Mouse (Mus musculus) intestine, embryonic 16.5 days (tissue): ENCODE measurements at regions not wholly inside any gene's neighbourhood (a gene's known extent, or its start where the extent isn't known, plus 50 kb on each side); places are given as distances from the start of the nearest gene placed in this dataset.

Source experiments
- ATAC-seq: fragments of 200-750 bp; cut with Nextera tagmentation; 2 replicates; pipeline ENCODE4 v1.8.0; 2017; ENCODE audit warnings: moderate TSS enrichment, moderate library complexity
- H3K27ac ChIP-seq: fragments of 300-500 bp; sonication (generic); 2 replicates; pipeline ENCODE4 v1.5.1; 2014; ENCODE audit warnings: mild to moderate bottlenecking, low read length
- H3K27me3 ChIP-seq: fragments of 300-500 bp; sonication (generic); replicated peaks from 2 replicates; pipeline ENCODE4 v1.6.1; 2014; ENCODE audit warnings: low read length, control low read depth, mixed read lengths; ENCODE audit not compliant: control insufficient read depth, insufficient read depth
- H3K36me3 ChIP-seq: fragments of 300-500 bp; sonication (generic); 2 replicates; pipeline ENCODE4 v1.6.1; 2014; ENCODE audit warnings: low read length, control low read depth; ENCODE audit not compliant: control insufficient read depth, insufficient read depth
- H3K4me1 ChIP-seq: fragments of 300-500 bp; sonication (generic); 2 replicates; pipeline ENCODE4 v1.6.1; 2014; ENCODE audit warnings: low read length, control low read depth, mixed read lengths; ENCODE audit not compliant: control insufficient read depth, insufficient read depth
- H3K4me2 ChIP-seq: fragments of 300-500 bp; sonication (generic); 2 replicates; pipeline ENCODE4 v1.6.1; 2014; ENCODE audit warnings: low read depth, low read length, control low read depth
- H3K4me3 ChIP-seq: fragments of 300-500 bp; sonication (generic); 2 replicates; pipeline ENCODE4 v1.5.1; 2014; ENCODE audit warnings: mild to moderate bottlenecking, low read length
- H3K9ac ChIP-seq: fragments of 300-500 bp; sonication (generic); 2 replicates; pipeline ENCODE4 v1.6.1; 2014; ENCODE audit warnings: low read depth, low read length
- H3K9me3 ChIP-seq: fragments of 300-500 bp; sonication (generic); 2 replicates; pipeline ENCODE4 v1.6.1; 2016; ENCODE audit warnings: low read length, control low read depth; ENCODE audit not compliant: control insufficient read depth
- WGBS: fragments of 180-500 bp; shearing (Covaris S2); extraction: QIAGEN DNeasy Blood & Tissue Kit; methylation state at CpG from one replicate; pipeline ENCODE4 v1.1.7; 2014; 5-methylcytosine and 5-hydroxymethylcytosine counted together

DNA sequence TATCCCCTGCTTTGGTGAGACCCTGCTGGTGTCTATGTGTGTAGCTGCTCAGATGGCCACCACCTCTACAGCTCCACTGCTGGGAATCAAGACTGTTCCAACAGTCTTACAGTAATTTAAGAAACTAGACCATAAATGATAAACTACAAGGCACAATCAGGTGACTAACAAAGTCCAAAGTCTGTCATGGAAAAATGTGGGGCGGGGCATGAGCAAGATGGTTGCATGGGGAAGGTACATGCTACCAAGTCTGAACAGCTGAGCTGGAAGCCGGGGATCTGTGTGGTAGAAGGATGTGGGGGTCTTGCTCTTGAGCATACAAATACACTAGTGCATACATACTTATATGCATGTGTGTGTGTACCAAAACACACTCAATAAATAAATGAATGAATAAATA lies 278.8 kb upstream of the Sox2 start:
- 86% methylated on average over 2 of the region's 2 CpGs for WGBS
- peak; percentile 73 for ATAC-seq

DNA sequence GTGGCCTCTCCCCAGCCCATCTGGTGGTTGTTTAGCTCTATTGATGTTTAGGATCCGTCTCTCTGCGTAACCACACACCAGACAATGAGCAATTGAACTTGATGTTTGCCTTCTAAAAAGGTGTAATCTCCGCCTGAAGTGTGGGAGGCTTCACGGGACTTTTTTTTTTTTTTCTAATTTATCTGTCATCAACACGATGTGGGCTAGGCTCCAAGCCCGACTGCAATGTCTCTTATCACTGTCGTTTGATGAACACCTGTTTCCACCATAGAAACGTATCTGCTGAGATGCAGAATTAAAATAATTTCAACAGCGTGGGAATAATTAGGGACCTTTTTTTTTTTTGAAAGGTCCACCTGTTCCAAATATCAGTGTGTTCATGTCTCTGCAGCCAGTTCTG lies 257.0 kb upstream of the Dnajc19 start:
- Histone ChIP-seq H3K9me3 (no peaks in the 10 kb centered on the region), H3K36me3 (no peaks in the 10 kb centered on the region), H3K4me1 (no peaks in the 10 kb centered on the region), H3K4me2 (no peak overlapping the region), H3K27me3 (no peaks in the 10 kb centered on the region), H3K9ac (no peak overlapping the region), H3K27ac (no peak overlapping the region), H3K4me3 (no peak overlapping the region)
- 67% methylated on average over 9 of the region's 9 CpGs for WGBS
- ATAC-seq: no peak

More for the DNA sequence above, 278.8 kb upstream of the Sox2 start:
- H3K4me1 ChIP-seq: no peaks in the 10 kb centered on the region
- no peaks in the 10 kb centered on the region for H3K27me3 ChIP-seq
- H3K9ac ChIP-seq: no peak overlapping the region
- no peak overlapping the region for H3K27ac ChIP-seq
- no peak overlapping the region for H3K4me2 ChIP-seq
- no peak overlapping the region for H3K4me3 ChIP-seq
- no peaks in the 10 kb centered on the region for H3K36me3 ChIP-seq
- no peaks in the 10 kb centered on the region for H3K9me3 ChIP-seq

DNA sequence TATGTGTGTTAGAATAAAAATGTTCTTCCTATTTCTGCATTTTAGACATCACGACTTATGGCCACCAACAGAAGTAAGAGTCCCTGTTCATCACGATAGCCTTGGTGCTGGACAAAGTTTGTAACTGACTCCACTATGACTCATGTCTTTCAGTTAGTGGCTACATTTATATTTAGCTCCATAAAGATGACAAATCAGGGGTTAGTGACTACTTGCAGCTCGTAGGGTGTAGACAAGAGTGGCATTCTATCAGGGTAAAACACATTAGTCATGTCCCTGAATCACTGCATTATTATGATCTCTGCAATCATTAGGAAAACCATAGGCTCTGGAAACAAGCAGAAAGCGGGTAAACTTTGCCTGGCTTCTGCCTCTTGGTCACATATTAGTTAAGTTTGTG lies 252.4 kb upstream of the Dnajc19 start:
- Histone ChIP-seq H3K9me3 (no peaks in the 10 kb centered on the region), H3K27ac (no peak overlapping the region), H3K4me3 (no peak overlapping the region), H3K27me3 (no peaks in the 10 kb centered on the region), H3K9ac (no peak overlapping the region), H3K36me3 (no peaks in the 10 kb centered on the region), H3K4me2 (no peak overlapping the region), H3K4me1 (no peaks in the 10 kb centered on the region)
- no peak for ATAC-seq
- 71% methylated on average over 4 of the region's 4 CpGs for WGBS

DNA sequence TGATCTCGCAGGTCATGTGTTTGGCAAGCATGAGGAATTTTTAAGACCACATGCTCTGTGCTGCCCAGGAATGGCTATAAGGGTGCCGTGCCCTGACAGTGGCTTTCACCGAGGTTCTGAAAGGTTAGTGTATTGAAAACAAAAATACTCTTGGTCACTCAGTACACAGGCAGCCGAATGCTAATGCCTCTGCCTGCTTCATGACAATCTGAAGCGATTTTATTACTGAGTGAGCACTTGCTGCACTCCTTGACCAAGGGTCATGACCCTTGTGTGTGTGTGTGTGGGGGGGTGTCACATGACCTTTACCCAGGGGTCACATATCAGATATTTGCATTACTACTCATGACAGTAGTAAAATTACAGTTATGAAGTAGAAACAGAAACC lies 250.8 kb upstream of the Dnajc19 start:
- peak; percentile 30; the same call in 1 of the 2 replicates for ATAC-seq
- WGBS: 21% methylated on average over 5 of the region's 5 CpGs
- H3K4me2 ChIP-seq: 0 out of 2 replicates have a peak overlapping the region, but pooled peaks have one; percentile 30

DNA sequence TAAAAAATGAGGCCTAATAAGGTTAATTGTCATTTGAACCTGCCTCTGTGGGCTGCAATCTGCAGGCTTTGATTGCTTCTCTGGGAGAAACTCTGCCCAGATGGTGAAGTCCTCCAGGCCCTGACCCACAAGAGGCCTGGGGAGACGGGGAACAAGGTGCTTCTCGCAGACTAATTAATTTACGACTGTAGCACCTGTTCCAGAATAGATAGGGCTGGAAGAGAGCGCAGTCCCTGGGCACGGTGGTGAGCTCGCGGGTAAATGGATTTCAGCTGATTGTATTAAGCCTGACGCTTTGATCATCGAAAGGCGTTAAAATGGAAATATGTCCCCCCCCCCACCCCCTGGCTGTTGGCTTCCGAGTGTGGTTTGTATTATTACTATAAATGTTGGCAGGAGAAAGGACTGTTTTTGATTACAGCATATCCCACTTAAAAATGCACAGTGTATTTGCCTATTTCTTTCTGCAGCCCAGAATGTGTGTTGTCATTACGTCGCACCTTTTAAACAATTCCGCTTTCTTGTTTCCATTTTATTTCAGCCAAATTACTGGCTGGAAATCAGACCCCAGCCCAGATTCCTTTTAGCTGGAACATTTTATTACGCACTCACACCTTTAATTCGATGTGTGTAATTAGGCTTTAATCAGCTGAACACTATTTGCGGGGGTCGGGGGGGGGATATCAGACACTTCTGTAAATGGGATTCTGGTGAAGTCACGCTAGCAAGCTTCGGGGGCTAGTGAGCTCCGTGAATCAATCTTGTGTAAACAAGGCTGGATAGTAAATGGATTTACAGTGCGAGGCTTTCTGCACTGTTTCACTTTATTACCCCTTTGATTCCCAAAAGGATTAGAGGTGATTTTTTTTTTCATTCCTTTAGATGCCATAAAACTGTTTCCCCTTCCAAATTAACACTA lies 250.1 kb upstream of the Dnajc19 start:
- Histone ChIP-seq H3K9ac (no peak overlapping the region), H3K4me2 (peak overlapping the region; percentile 30; the same call in 1 of the 2 replicates), H3K4me1 (no peaks in the 10 kb centered on the region), H3K36me3 (no peaks in the 10 kb centered on the region), H3K4me3 (0 out of 2 replicates have a peak overlapping the region, but pooled peaks have one; percentile 1), H3K9me3 (no peaks in the 10 kb centered on the region), H3K27me3 (no peaks in the 10 kb centered on the region), H3K27ac (no peak overlapping the region)
- ATAC-seq: peak; percentile 92
- WGBS: 20% methylated on average over 22 of the region's 22 CpGs

More for the DNA sequence above, 250.8 kb upstream of the Dnajc19 start:
- no peaks in the 10 kb centered on the region for H3K9me3 ChIP-seq
- no peaks in the 10 kb centered on the region for H3K27me3 ChIP-seq
- H3K27ac ChIP-seq: no peak overlapping the region
- no peaks in the 10 kb centered on the region for H3K36me3 ChIP-seq
- H3K4me3 ChIP-seq: 0 out of 2 replicates have a peak overlapping the region, but pooled peaks have one; percentile 1
- no peak overlapping the region for H3K9ac ChIP-seq
- no peaks in the 10 kb centered on the region for H3K4me1 ChIP-seq

DNA sequence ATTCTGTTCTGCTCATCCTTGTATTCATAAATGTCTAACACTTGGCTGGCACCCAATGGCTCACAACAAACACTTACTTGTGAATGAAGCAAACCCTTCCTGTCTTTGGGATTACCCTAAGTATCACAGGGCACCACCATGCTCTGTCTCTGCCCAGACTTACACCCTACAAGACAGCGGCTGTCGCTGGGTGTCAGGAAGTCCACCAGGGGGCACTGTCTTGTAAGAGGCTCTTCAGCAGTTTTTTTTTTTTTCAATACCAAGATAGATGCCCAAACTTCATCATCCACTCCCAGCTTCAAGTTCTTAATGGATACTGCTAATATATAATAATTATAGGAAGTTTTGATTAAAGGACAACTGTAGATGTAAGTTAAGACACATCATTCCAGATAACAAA lies 247.7 kb upstream of the Dnajc19 start:
- Histone ChIP-seq H3K27me3 (no peaks in the 10 kb centered on the region), H3K9me3 (no peaks in the 10 kb centered on the region), H3K4me1 (no peaks in the 10 kb centered on the region), H3K27ac (no peak overlapping the region), H3K4me3 (no peak overlapping the region), H3K36me3 (no peaks in the 10 kb centered on the region), H3K4me2 (no peak overlapping the region), H3K9ac (no peak overlapping the region)
- 24% methylated on average over 2 of the region's 2 CpGs for WGBS
- ATAC-seq: no peak

DNA sequence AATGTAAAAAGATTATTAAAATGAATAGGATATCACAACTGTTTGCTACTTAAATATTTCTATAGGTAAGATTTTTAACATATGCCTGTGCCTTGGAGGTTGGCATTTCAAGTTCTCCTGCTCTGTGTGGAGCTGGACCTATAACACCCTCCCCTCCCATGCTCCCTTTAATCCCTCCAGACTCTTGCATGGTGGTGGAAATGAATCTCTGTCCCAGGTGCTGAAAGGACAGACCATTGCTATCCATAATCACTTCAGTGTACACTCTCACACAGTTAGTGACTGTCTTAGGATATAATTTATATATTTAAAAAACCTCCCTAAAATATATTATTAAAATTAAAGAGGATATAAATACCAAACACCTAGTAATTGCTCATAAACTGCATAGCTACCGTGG lies 244.5 kb upstream of the Dnajc19 start:
- Histone ChIP-seq H3K36me3 (no peaks in the 10 kb centered on the region), H3K9ac (no peak overlapping the region), H3K9me3 (no peaks in the 10 kb centered on the region), H3K4me3 (no peak overlapping the region), H3K4me1 (no peaks in the 10 kb centered on the region), H3K27me3 (no peaks in the 10 kb centered on the region), H3K27ac (no peak overlapping the region), H3K4me2 (no peak overlapping the region)
- no peak for ATAC-seq
- WGBS: 88% methylated on average over 1 of the region's 1 CpGs

DNA sequence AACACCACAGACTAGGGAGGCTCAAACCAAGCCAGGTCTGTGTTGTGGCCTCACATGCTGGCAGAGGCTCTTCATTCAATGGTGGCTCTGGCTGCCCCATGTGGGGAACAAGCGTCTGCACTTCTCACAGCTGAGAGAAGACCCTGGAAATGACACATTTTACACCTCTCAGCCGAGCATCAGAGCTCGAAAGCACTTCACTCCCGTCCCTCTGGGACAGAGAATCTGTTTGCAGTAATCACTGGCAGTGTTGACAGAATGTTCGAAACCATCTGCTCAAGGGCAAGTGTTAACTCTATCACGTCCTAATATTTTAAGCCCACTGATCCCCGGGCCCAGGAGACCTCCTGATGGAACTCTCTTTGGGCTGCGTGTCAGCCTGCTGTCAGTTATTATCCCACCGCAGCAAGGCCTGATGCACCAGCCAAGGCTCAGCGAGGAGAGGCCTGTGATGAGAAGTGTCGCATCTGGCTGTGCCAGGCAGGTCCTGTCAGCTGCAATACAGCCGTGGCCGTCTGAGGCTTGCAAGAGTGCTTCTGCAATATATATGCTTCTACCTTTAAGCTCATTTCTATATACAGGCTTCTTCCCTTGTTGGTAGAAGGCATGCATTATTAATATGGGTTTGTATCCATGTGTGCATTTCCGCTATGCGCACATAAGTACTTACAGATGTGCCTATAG lies 241.5 kb upstream of the Dnajc19 start:
- ATAC-seq: no peak
- H3K27ac ChIP-seq: no peak overlapping the region
- H3K27me3 ChIP-seq: no peaks in the 10 kb centered on the region
- no peaks in the 10 kb centered on the region for H3K4me1 ChIP-seq
- H3K9me3 ChIP-seq: no peaks in the 10 kb centered on the region
- no peak overlapping the region for H3K4me2 ChIP-seq
- H3K36me3 ChIP-seq: no peaks in the 10 kb centered on the region
- H3K9ac ChIP-seq: no peak overlapping the region
- no peak overlapping the region for H3K4me3 ChIP-seq
- WGBS: 29% methylated on average over 15 of the region's 15 CpGs

DNA sequence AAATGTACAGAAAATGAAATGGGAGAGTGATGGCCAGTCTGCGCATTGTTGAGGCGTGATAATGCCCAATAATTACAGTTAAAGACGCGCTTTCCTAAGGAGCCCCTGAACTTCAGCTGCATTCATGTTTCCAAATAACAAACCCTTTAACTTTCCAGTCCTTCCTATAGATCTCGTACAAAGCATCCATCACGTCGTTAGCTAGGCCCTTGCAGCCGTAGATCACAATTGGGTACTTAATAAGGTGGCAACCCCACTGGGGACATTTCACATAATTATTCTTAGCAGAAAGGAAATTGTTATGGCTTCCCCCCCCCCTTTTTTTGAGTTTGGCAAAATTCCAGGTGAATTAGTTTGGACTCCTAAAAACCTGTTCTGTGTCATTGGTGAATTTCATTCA lies 233.7 kb upstream of the Dnajc19 start:
- Histone ChIP-seq H3K27me3 (no peaks in the 10 kb centered on the region), H3K9me3 (no peaks in the 10 kb centered on the region), H3K4me1 (no peaks in the 10 kb centered on the region), H3K4me2 (no peak overlapping the region), H3K27ac (no peak overlapping the region), H3K9ac (no peak overlapping the region), H3K4me3 (no peak overlapping the region), H3K36me3 (no peaks in the 10 kb centered on the region)
- 84% methylated on average over 8 of the region's 8 CpGs for WGBS
- no peak for ATAC-seq
